Mouse (Mus musculus) midbrain, embryonic 12.5 days (tissue): ENCODE measurements around the gene Gpr183. TPM values are rescaled to one million over a fixed set of nuclear protein-coding genes. Genes with fewer than 3 reads are reported as not detected.

ENCODE experiments used
- ATAC-seq: fragments of 200-750 bp; cut with Nextera tagmentation; 2 replicates; pipeline ENCODE4 v1.8.0; 2017; ENCODE audit warnings: low read depth, moderate TSS enrichment, moderate library complexity; ENCODE audit not compliant: low FRiP score
- H3K27ac ChIP-seq: fragments of 300-500 bp; sonication (generic); replicated peaks from 2 replicates; pipeline ENCODE4 v1.5.1; 2016; ENCODE audit warnings: mild to moderate bottlenecking
- H3K27me3 ChIP-seq: fragments of 300-500 bp; sonication (generic); 2 replicates; pipeline ENCODE4 v1.6.1; 2016; ENCODE audit warnings: mild to moderate bottlenecking
- H3K36me3 ChIP-seq: fragments of 300-500 bp; sonication (generic); 2 replicates; pipeline ENCODE4 v1.6.1; 2016
- H3K4me1 ChIP-seq: fragments of 300-500 bp; sonication (generic); 2 replicates; pipeline ENCODE4 v1.6.1; 2016
- H3K4me2 ChIP-seq: fragments of 300-500 bp; sonication (generic); replicated peaks from 2 replicates; pipeline ENCODE4 v1.6.1; 2016; ENCODE audit warnings: mild to moderate bottlenecking, moderate library complexity
- H3K4me3 ChIP-seq: fragments of 300-500 bp; sonication (generic); 2 replicates; pipeline ENCODE4 v1.5.1; 2016; ENCODE audit warnings: mild to moderate bottlenecking
- H3K9ac ChIP-seq: fragments of 300-500 bp; sonication (generic); replicated peaks from 2 replicates; pipeline ENCODE4 v1.6.1; 2016; ENCODE audit warnings: mild to moderate bottlenecking, moderate library complexity
- H3K9me3 ChIP-seq: fragments of 300-500 bp; sonication (generic); 2 replicates; pipeline ENCODE4 v1.6.1; 2016; ENCODE audit warnings: mild to moderate bottlenecking
- WGBS: fragments of 180-500 bp; shearing (Covaris S2); methylation state at CpG from one replicate; pipeline ENCODE4 v1.1.7; 2016; 5-methylcytosine and 5-hydroxymethylcytosine counted together
- polyA plus RNA-seq: library from polyadenylated mRNA; unstranded; fragments of >200 nt; fragmentation: Nextera tagmentation; extraction: Ambion mirVana; gene quantifications from 2 replicates; pipeline ENCODE4 v1.2.1, GENCODE M21; 2016

Gene Gpr183
- polyA plus RNA-seq, 1 experiment from 2014 or later: 1.2 TPM

- H3K4me3 ChIP-seq: no peak overlapping the region
- no peak overlapping the region for H3K27ac ChIP-seq
- H3K9me3 ChIP-seq: no peaks in the 10 kb centered on the region
- ATAC-seq: no peak
- H3K4me1 ChIP-seq: no peaks in the 10 kb centered on the region
- H3K36me3 ChIP-seq: 0 out of 2 replicates have a peak, but pooled peaks cover 4% of the 10 kb centered on the region
- WGBS: 95% methylated on average over 11 of the region's 11 CpGs
- H3K9ac ChIP-seq: no peak overlapping the region
- no peaks in the 10 kb centered on the region for H3K27me3 ChIP-seq
- H3K4me2 ChIP-seq: no peak overlapping the region
These were observed 10.9 kb downstream of the Gpr183 start for GRCm38 (mm10) chr14:121954129-121954528.

- Histone ChIP-seq H3K9ac (no peak overlapping the region), H3K27ac (no peak overlapping the region), H3K9me3 (no peaks in the 10 kb centered on the region), H3K4me1 (no peaks in the 10 kb centered on the region), H3K4me2 (no peak overlapping the region), H3K36me3 (0 out of 2 replicates have a peak, but pooled peaks cover 4% of the 10 kb centered on the region), H3K4me3 (no peak overlapping the region), H3K27me3 (no peaks in the 10 kb centered on the region)
- WGBS: 89% methylated on average over 5 of the region's 5 CpGs
- no peak for ATAC-seq
These were observed 13.0 kb downstream of the Gpr183 start for GRCm38 (mm10) chr14:121952046-121952400.

- no peak overlapping the region for H3K4me3 ChIP-seq
- no peak overlapping the region for H3K27ac ChIP-seq
- no peak overlapping the region for H3K9ac ChIP-seq
- no peak for ATAC-seq
- 86% methylated on average over 2 of the region's 2 CpGs for WGBS
- no peak overlapping the region for H3K4me2 ChIP-seq
- no peaks in the 10 kb centered on the region for H3K4me1 ChIP-seq
- H3K27me3 ChIP-seq: no peaks in the 10 kb centered on the region
- 0 out of 2 replicates have a peak, but pooled peaks cover 4% of the 10 kb centered on the region for H3K36me3 ChIP-seq
- no peaks in the 10 kb centered on the region for H3K9me3 ChIP-seq
These were observed 13.5 kb downstream of the Gpr183 start for GRCm38 (mm10) chr14:121951399-121952045.

GRCm38 (mm10) chr14:121949897-121950296, 15.1 kb downstream of the Gpr183 start:
- no peaks in the 10 kb centered on the region for H3K4me1 ChIP-seq
- no peaks in the 10 kb centered on the region for H3K27me3 ChIP-seq
- 95% methylated on average over 5 of the region's 5 CpGs for WGBS
- H3K36me3 ChIP-seq: 0 out of 2 replicates have a peak, but pooled peaks cover 1% of the 10 kb centered on the region
- H3K9ac ChIP-seq: no peak overlapping the region
- H3K9me3 ChIP-seq: no peaks in the 10 kb centered on the region
- no peak overlapping the region for H3K4me3 ChIP-seq
- no peak overlapping the region for H3K4me2 ChIP-seq
- no peak for ATAC-seq
- no peak overlapping the region for H3K27ac ChIP-seq

- Histone ChIP-seq H3K27ac (no peak overlapping the region), H3K27me3 (no peaks in the 10 kb centered on the region), H3K36me3 (no peaks in the 10 kb centered on the region), H3K4me2 (no peak overlapping the region), H3K9me3 (no peaks in the 10 kb centered on the region), H3K4me1 (no peaks in the 10 kb centered on the region), H3K9ac (no peak overlapping the region), H3K4me3 (no peak overlapping the region)
- no peak for ATAC-seq
- WGBS: 99% methylated on average over 3 of the region's 3 CpGs
These were observed 15.6 kb downstream of the Gpr183 start for GRCm38 (mm10) chr14:121949436-121949835.

- Histone ChIP-seq H3K27ac (no peak overlapping the region), H3K4me1 (no peaks in the 10 kb centered on the region), H3K36me3 (no peaks in the 10 kb centered on the region), H3K4me2 (no peak overlapping the region), H3K9me3 (peaks cover 7% of the 10 kb centered on the region), H3K9ac (no peak overlapping the region), H3K4me3 (no peak overlapping the region), H3K27me3 (no peaks in the 10 kb centered on the region)
- no peak for ATAC-seq
- WGBS: 94% methylated on average over 3 of the region's 3 CpGs
These were observed 17.0 kb downstream of the Gpr183 start for GRCm38 (mm10) chr14:121947966-121948365.

- no peak for ATAC-seq
- no peak overlapping the region for H3K9ac ChIP-seq
- no peaks in the 10 kb centered on the region for H3K36me3 ChIP-seq
- no peaks in the 10 kb centered on the region for H3K4me1 ChIP-seq
- no peak overlapping the region for H3K4me2 ChIP-seq
- H3K4me3 ChIP-seq: no peak overlapping the region
- peaks cover 11% of the 10 kb centered on the region for H3K9me3 ChIP-seq
- 86% methylated on average over 8 of the region's 8 CpGs for WGBS
- H3K27ac ChIP-seq: no peak overlapping the region
- no peaks in the 10 kb centered on the region for H3K27me3 ChIP-seq
These were observed 17.7 kb downstream of the Gpr183 start for GRCm38 (mm10) chr14:121947201-121947760.

- H3K9me3 ChIP-seq: peaks cover 11% of the 10 kb centered on the region
- no peak overlapping the region for H3K4me3 ChIP-seq
- no peak overlapping the region for H3K4me2 ChIP-seq
- no peaks in the 10 kb centered on the region for H3K4me1 ChIP-seq
- ATAC-seq: no peak
- no peaks in the 10 kb centered on the region for H3K36me3 ChIP-seq
- 81% methylated on average over 7 of the region's 8 CpGs for WGBS
- no peak overlapping the region for H3K27ac ChIP-seq
- no peak overlapping the region for H3K9ac ChIP-seq
- H3K27me3 ChIP-seq: no peaks in the 10 kb centered on the region
These were observed 18.3 kb downstream of the Gpr183 start for GRCm38 (mm10) chr14:121946728-121947127.

- Histone ChIP-seq H3K4me2 (no peak overlapping the region), H3K36me3 (no peaks in the 10 kb centered on the region), H3K27ac (no peak overlapping the region), H3K4me3 (no peak overlapping the region), H3K9ac (no peak overlapping the region), H3K4me1 (no peaks in the 10 kb centered on the region), H3K27me3 (no peaks in the 10 kb centered on the region), H3K9me3 (peaks cover 11% of the 10 kb centered on the region)
- ATAC-seq: no peak
- 86% methylated on average over 5 of the region's 5 CpGs for WGBS
These were observed 18.9 kb downstream of the Gpr183 start for GRCm38 (mm10) chr14:121946131-121946530.

- no peak overlapping the region for H3K9ac ChIP-seq
- no peaks in the 10 kb centered on the region for H3K27me3 ChIP-seq
- no peak overlapping the region for H3K27ac ChIP-seq
- no peak overlapping the region for H3K4me3 ChIP-seq
- no peak for ATAC-seq
- peaks cover 15% of the 10 kb centered on the region for H3K9me3 ChIP-seq
- H3K4me1 ChIP-seq: no peaks in the 10 kb centered on the region
- H3K36me3 ChIP-seq: peaks cover under 1% of the 10 kb centered on the region; the same call in 1 of the 2 replicates
- H3K4me2 ChIP-seq: no peak overlapping the region
- 93% methylated on average over 3 of the region's 3 CpGs for WGBS
These were observed 25.4 kb downstream of the Gpr183 start for GRCm38 (mm10) chr14:121939582-121939981.

GRCm38 (mm10) chr14:121938256-121939191, 26.5 kb downstream of the Gpr183 start:
- Histone ChIP-seq H3K36me3 (peaks cover 10% of the 10 kb centered on the region), H3K4me1 (no peaks in the 10 kb centered on the region), H3K27me3 (no peaks in the 10 kb centered on the region), H3K9ac (no peak overlapping the region), H3K4me2 (no peak overlapping the region), H3K27ac (no peak overlapping the region), H3K4me3 (no peak overlapping the region), H3K9me3 (peaks cover 11% of the 10 kb centered on the region)
- ATAC-seq: no peak
- 93% methylated on average over 11 of the region's 11 CpGs for WGBS
